10 mouse cellular contexts compared by ENCODE assay signal in the genomic region with DNA sequence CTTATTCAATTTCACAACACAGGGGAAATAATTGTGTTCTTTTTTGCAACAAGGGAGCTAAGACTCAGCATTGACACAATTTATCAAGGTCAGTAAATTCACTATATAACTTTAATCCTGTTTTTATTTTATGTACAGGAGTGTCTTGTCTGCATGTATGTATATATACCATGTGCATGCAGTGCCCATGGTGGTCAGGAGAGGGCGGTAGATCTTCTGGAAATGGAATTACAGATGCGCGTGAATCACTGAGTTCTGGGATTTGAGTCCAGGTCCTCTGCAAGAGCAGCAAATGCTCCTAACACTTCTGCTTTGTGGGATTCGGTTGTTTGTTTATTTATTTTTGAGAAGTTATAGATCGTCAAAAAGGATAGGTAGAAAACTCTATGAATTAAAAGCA. TPM values are rescaled to one million over a fixed set of nuclear protein-coding genes. Genes with fewer than 3 reads are reported as not detected.
DNase-seq lines count a peak whose midpoint lies in the region; ATAC-seq and TF ChIP-seq lines count a peak whose summit lies in the region.
"Had no signal": no experiment of that assay in that cellular context is flagged by ENCODE, and none has a peak within 500 bp of the region (broad histone marks: within the 10 kb centered on the region; RNA-seq: fewer than 3 reads in every experiment).

No protein-coding gene starts in this region.

- no peak overlapping the region for H3K4me3 ChIP-seq in intestine, postnatal 0 days (ENCODE audit: low read depth, low read length)
- H3K4me3 ChIP-seq in intestine, embryonic 16.5 days (ENCODE audit: low read length) = no peak overlapping the region
- H3K4me3 ChIP-seq: heart, embryonic 13.5 days had no signal

- peak; percentile 51 for DNase-seq in right cerebral cortex, postnatal 4 days
- DNase-seq in right cerebral cortex, postnatal 36 days (ENCODE audit: low spot score in 2 of 2) = no peak
- peak; percentile 34 for DNase-seq in MN1 (ENCODE audit: low spot score)
- DNase-seq in testis, postnatal 14 days (ENCODE audit: low spot score) = no peak
- DNase-seq in adrenal gland, adult 8-10 months = no peak
- DNase-seq: kidney, adult 11 months had no signal

- H3K4me1 ChIP-seq in intestine, postnatal 0 days (replicated peaks; ENCODE audit: control insufficient read depth, insufficient read depth, low read length) = peaks cover 9% of the 10 kb centered on the region; the same call in 1 of the 2 replicates
- H3K4me1 ChIP-seq in intestine, embryonic 16.5 days (ENCODE audit: control insufficient read depth, insufficient read depth, low read length) = peaks cover 22% of the 10 kb centered on the region

- no peak for ATAC-seq in intestine, postnatal 0 days
- no peak for ATAC-seq in intestine, embryonic 16.5 days
- ATAC-seq: activated CD4-positive, CD25-positive, alpha-beta regulatory T cell, adult 4 months had no signal

- H3K9me3 ChIP-seq in intestine, postnatal 0 days (ENCODE audit: control insufficient read depth) = no peaks in the 10 kb centered on the region
- no peaks in the 10 kb centered on the region for H3K9me3 ChIP-seq in intestine, embryonic 16.5 days (ENCODE audit: control insufficient read depth, low read length)

- peak; percentile 46 for TF ChIP-seq CTCF in intestine, postnatal 0 days (IDR thresholded peaks at IDR 0.05; ENCODE audit: low read depth)

- no peaks in the 10 kb centered on the region for H3K36me3 ChIP-seq in intestine, postnatal 0 days (ENCODE audit: control insufficient read depth, insufficient read depth)
- no peaks in the 10 kb centered on the region for H3K36me3 ChIP-seq in intestine, embryonic 16.5 days (ENCODE audit: control insufficient read depth, insufficient read depth, low read length)
- H3K36me3 ChIP-seq: heart, embryonic 13.5 days had no signal

- H3K9ac ChIP-seq in intestine, postnatal 0 days (ENCODE audit: low read depth, low read length) = no peak overlapping the region
- no peak overlapping the region for H3K9ac ChIP-seq in intestine, embryonic 16.5 days (ENCODE audit: low read depth, low read length)
- H3K9ac ChIP-seq: heart, embryonic 13.5 days had no signal

- no peaks in the 10 kb centered on the region for H3K27me3 ChIP-seq in intestine, postnatal 0 days (replicated peaks; ENCODE audit: control insufficient read depth, insufficient read depth, low read length)
- H3K27me3 ChIP-seq in intestine, embryonic 16.5 days (replicated peaks; ENCODE audit: control insufficient read depth, insufficient read depth, low read length) = no peaks in the 10 kb centered on the region
- H3K27me3 ChIP-seq: heart, embryonic 13.5 days had no signal

- H3K4me2 ChIP-seq in intestine, postnatal 0 days (replicated peaks; ENCODE audit: low read depth) = no peak overlapping the region
- H3K4me2 ChIP-seq in intestine, embryonic 16.5 days (ENCODE audit: low read depth, low read length) = no peak overlapping the region
- H3K4me2 ChIP-seq: heart, embryonic 13.5 days had no signal

- WGBS in intestine, postnatal 0 days = 88% methylated on average over 5 of the region's 5 CpGs
- WGBS in intestine, embryonic 16.5 days = 89% methylated on average over 5 of the region's 5 CpGs

- H3K27ac ChIP-seq in intestine, postnatal 0 days (ENCODE audit: low read depth, low read length) = no peak overlapping the region
- H3K27ac ChIP-seq in intestine, embryonic 16.5 days (ENCODE audit: low read length) = no peak overlapping the region
- H3K27ac ChIP-seq: heart, embryonic 13.5 days had no signal

RNA-seq across cellular contexts. Expression of gene Zfp706, which starts 37.8 kb away (rescaled TPM):
- polyA plus RNA-seq in intestine, postnatal 0 days (2015; fragmentation: Nextera tagmentation; extraction: Ambion mirVana) = 609 and 618 TPM in 2 replicates
- 613 and 620 TPM in 2 replicates for polyA plus RNA-seq in intestine, embryonic 16.5 days (2015; fragmentation: Nextera tagmentation; extraction: Ambion mirVana)
- total RNA-seq in adrenal gland, adult 8-10 months (2022) = 100 to 1,000 TPM; 172 to 234 (median 209) TPM

Comparison
In these comparisons a context has a peak if more than half of its experiments do, and no peak if none do; other contexts are left out.
1. DNase-seq: peak in right cerebral cortex, postnatal 4 days (single experiment) and MN1 (single experiment); none in right cerebral cortex, postnatal 36 days (0 of 2), testis, postnatal 14 days (single experiment) and adrenal gland, adult 8-10 months (single experiment).